Mouse (Mus musculus) megakaryocyte-erythroid progenitor cell, adult 5-6 weeks (primary cell): ENCODE results near the gene Olig1. TPM values are rescaled to one million over a fixed set of nuclear protein-coding genes. Genes with fewer than 3 reads are reported as not detected.

Source experiments
- ATAC-seq: replicated peaks from 2 replicates; pipeline ENCODE4 v1.8.0; 2016; ENCODE audit warnings: mild to moderate bottlenecking, inconsistent platforms; ENCODE audit not compliant: severe bottlenecking, poor library complexity, low FRiP score, low TSS enrichment
- total RNA-seq, 2 experiments: library from RNA; stranded (forward) in 1 of 2; stranded (reverse) in 1 of 2; fragments of 200-1000, 215-1000 nt in 1 of 2; fragments of >200 nt in 1 of 2; fragmentation: Nextera tagmentation in 1 of 2; gene quantifications; 2 replicates each; pipeline ENCODE4 v1.2.3; 2014 to 2017

The Olig1 gene
- total RNA-seq (2014; fragmentation: Nextera tagmentation) (not detected in 2 replicates), total RNA-seq (2017) (not detected in 2 replicates)

DNA sequence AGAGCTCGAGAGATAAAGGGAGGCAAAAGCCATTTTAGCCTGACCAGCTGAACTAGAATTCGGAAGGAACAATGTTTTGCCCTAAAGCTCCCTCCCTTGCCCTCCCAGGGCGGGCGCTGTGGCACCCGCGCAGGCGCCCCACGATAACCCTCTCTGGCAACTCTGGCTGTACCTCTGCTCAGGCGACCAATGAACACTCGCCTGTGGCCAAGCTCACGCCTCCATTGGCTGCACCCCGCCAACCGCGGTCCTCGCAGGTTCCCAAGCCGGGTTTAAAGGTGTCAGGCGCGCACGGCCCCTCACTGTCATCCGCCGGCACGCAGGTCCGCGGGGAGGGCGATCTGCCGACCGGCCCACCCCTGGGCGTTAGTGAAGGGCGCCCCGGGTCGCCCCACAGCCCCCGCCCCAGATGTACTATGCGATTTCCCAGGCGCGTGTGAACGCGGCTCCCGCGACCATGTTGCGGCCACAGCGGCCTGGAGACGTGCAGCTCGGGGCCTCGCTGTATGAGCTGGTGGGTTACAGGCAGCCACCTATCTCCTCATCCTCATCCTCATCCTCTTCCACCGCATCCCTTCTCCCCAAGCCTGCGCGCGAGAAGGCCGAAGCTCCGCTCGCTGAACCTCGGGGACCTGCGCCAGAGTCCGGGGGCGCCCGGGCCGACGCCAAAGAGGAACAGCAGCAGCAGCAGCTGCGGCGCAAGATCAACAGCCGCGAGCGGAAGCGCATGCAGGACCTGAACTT lies at the start of gene Olig1:
Olig1 (plus strand) TSS at position 305 of the 744 bp plus-strand sequence.
- ATAC-seq, result peak; percentile 91

DNA sequence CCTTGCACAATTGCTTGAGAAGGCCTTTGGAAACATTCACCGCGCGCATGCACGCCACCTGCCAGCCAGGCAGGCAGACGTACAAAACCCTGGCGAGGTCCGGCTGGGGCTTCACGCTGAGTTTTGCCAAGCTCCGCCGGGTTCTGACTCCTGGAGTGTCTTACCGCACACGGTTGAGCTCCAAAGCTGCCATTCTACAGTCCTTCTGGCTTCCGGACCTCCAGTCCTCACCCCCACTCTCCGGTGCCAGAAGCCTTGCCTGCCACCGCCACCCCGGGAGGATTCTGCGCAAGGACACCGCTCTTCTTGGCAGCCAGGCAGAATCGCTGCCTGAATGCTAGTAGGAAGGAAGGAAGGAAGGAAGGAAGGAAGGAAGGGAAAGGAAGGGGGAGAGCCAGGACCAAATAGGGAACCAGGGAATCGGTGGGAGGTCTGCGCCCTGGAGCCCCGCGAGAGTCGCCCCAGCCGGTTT lies 47.4 kb upstream of the Olig1 start:
- no peak for ATAC-seq

DNA sequence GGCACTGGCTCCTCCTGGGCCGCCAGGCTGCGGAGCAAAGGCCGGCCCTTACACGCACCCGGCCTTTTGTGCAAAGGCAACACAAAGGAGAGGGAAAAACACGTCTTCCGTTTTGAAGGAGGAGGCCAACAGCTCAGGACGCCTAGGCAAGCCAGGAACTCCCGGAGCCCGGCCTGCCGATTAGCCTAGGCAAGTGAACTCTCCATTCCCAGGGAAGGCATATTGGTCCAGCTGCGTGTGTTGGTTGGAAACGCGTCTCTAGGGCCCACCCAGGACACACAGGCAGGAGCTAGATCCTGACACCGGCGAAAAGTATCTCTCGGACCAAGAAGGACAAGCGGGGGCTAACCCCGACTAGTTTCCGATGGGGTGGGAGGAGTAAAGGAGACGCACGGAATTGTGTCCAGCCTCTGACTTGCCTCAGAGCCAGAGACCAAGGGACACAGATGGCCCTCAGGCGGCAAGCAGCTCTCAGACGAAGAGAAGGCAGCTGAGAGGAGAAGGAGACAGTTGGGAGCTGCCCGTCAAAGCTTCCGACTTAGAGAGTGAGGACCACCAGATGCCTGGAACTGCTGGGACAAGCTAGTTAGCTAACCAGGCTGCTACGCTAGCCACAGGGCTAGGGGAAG lies 46.8 kb upstream of the Olig1 start:
- ATAC-seq, result no peak

DNA sequence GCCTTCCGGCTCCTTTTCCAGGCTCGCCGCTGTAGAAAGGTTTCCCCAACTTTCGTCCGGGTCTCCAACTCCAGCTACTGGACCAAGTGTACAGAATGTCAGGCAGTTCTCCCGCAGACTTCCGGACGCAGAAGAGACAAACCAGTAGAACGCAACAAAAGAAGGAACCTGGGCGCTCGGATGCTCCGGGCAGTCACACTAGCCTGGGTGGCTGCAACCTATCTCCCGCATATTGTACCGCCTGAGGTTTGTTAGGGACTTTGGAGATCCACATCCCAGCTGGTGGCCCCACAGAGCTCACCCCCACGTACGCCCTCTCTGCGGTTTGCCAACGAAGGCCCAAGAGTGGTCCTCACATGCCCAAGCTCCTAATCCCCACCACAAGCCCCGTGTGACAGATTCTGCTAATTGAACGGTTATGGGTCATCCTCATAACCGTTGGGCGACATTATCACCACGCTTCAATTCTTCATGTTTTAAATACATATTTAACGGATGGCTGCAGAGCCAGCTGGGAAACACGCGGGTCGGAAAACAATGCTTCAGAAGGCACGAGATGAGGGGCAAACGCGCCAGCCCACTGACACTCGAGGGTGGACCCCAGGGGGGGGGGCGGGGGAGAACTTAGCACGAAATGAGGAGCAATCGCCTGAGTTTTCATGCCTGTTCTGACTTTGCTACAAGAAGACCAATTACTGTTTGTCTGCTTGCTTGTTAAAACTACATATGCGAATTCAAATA lies 46.1 kb upstream of the Olig1 start:
- ATAC-seq, result no peak

DNA sequence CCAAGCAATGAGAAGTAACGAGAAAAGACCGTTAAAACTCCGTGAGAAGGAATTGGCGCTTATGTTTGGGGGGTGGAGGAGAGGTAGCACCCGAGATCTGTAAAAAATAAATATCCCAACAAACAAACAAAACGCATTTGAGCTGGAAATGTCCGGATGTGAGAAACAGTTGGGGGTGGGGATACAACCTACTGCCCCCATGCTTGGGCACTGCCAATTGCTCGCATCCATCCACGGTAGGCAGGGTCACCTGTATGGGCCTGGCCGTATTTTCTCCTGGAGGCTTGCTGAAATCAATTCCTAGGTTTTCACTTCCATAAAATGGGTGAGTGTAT lies 45.5 kb upstream of the Olig1 start:
- no peak for ATAC-seq

DNA sequence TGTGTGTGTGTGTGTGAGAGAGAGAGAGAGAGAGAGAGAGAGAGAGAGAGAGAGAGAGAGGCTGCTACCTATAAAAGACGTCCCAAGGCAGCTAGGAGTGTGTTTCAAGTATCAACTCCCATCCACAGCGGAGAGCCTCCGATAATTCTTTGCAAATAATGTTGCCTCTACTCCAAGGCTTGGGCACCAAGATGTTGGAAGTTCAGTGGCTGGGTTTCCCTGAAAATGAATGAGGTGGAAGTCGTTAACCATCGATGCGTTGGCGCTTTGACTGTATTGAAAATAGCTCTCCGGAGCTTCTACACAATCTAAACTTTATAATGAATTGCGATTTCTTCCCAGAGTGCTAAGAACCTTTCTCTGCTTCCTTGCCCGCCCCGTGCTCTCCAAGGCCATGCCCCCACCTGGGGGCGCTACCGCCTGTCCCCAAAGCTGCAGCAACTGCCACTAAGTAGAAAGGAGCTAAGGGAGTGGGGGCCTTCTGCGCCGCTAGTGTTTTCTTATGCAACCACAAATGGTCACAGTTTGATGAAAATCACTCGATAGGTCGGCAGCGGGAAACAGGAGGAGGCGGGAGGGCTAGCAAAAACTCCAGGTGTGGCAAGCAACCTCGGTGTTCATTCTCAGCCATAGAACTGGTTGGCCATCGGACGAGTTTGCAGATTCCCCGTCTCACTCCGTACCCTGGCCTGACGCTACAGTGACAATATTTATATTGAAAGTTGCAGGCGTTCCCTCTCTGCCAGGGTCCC lies 44.9 kb upstream of the Olig1 start:
- no peak for ATAC-seq

DNA sequence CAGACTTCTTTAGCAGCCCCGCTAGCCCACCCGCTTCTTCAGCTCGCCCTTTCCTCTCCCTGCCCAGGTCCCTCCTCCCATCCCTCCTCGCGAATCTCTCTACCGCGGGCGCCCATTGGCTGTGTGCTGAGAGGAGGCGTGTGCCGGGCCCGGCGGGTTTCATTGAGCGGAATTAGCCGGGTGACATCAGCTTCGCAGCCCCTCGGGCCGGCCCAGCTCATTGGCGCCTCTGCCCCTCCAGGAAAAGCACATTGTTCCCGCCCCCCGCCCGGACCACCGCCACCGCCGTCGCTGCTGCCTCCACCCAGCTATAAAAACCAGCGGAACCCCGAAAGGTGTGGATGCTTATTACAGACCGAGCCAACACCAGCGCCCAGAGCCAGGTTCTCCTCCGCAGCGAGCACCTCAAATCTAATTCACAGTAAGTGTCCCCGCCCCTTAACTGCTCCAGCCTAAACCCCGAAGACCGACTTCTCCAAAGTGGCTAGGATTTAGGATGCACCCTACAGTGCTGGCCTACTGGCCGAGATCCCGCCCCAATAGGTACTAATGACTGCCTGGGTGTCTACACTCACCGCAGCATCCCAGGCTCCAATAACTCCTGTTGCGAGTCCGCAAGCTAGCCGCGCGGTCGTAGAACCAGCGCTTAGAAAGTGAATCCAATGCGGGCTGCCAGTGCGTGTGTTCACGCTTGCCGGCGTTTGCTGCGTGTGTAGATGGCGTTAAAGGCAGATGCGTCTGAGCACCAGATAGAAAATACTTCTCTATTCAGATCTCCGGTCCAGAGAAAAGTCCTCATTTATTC lies 44.1 kb upstream of the Olig1 start, which contains the start of gene Olig2:
Olig2 (plus strand) TSS at position 225 of the 805 bp plus-strand sequence.
- no peak; the same call in 1 of the 2 replicates for ATAC-seq

DNA sequence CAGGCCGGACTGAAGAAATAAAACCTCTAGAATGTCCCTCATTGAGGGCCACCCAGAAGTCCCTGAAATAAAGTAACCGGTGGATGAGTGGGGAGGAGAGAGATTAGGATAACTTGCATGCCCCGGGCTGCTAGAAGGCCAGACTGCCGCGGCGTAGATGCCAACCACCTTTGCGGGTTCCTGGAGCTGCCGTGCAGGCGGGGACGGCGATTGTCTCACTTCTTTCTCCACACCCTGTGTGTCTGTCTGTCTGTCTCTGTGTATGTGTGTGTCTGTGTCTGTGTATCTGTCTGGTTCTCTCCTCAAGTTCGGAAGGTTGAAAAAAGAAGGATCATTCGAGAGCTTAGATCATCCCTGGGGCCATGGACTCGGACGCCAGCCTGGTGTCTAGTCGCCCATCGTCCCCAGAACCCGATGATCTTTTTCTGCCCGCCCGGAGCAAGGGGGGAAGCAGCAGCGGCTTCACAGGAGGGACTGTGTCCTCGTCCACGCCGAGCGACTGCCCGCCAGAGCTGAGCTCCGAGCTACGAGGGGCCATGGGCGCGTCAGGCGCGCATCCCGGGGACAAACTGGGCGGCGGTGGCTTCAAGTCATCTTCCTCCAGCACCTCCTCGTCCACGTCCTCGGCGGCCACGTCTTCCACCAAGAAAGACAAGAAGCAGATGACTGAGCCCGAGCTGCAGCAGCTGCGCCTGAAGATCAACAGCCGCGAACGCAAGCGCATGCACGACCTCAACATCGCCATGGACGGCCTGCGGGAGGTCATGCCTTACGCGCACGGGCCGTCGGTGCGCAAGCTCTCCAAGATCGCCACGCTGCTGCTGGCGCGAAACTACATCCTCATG lies 43.3 kb upstream of the Olig1 start:
- ATAC-seq, result no peak

DNA sequence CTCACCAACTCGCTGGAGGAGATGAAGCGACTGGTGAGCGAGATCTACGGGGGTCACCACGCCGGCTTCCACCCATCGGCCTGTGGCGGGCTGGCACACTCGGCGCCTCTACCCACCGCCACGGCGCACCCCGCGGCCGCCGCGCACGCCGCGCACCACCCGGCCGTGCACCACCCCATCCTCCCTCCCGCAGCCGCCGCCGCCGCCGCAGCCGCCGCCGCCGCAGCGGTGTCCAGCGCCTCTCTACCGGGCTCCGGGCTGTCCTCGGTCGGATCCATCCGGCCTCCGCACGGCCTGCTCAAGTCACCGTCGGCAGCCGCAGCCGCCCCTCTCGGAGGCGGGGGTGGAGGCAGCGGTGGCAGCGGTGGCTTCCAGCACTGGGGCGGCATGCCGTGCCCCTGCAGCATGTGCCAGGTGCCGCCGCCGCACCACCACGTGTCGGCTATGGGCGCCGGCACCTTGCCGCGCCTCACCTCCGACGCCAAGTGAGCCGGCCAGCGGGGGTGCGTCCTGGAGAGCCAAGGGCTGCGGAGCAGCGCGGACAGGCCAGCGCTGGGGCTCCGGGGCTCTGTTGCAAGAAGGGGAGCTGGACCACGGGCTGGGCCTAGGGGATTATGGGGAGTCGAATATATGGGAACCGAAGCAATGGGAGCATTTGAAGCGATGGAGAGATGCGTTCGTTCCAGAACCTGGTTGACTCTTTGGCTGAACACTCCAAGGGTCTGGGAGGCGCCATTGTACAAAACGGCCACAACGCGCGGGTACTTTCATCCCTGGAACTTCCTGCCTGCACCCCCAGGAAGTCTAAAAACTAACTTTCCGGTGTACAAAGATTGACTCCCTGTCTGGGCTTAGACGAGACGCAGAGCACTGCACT lies 42.5 kb upstream of the Olig1 start:
- no peak for ATAC-seq

DNA sequence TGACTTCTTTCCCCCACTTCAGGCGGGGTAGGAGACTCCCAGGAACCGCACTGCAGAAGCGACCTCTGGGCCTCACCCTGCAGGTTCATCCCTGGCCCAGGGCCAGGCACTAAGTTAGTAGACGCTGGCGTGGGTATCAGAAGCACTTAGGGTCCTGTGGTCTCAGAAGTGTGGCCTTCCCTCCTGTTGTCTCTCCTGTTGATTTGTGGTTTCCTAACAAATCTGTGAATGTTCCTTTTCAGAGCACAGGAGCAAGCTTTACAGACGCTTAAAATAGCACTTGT lies 41.9 kb upstream of the Olig1 start:
- no peak for ATAC-seq

DNA sequence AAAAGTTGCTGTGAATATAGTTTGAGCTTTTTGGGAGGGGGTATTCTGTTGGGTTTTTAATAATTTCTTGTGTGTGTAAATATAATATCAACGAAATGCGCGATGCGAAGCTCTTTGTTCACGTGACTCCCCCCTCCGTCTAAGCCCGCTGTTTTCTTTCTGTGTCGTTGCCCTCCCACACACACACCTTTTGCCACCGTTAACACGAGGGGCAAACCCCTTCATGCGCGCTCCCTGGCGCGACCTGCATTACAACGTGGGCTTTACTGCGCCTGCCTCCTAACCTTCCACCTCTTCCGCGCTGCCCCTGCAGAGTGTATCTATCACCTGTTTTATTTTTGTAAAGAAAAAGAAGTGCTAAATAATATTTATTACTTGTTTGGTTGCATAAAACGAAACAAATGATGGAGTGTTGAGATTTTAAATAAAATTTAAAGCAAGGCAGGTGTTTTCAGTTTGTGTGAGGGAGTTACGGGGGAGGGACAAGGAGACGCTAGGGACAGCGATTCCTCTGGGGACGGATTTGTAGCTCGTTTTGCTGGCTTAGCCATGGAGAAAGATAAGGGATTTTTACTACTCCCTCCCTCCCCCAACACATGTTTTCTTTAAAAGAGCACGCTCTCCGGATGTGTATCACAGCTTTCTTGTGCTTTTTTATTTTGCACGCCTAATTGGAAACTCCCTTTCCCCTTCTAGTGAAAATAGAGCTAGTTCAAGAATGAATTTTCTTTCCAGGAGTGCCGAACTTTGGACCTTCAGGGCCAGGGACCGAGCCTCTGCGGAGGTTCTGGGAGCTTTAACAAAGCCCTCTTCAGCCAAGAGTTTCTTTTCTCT lies 41.1 kb upstream of the Olig1 start:
- no peak for ATAC-seq

DNA sequence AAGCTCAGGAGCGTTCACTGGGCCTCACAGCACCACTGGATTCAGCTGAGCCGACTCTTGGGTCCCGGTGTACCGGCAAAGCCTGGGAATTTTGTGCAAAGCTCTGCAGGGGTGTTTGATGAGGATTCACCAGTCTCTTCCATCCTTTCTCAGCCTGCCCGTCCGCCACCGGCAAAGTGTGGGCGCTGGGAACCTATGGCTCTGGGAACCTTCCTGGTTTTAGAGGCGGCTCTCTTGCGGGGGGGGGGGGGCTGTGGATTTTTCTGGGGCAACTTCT lies 40.6 kb upstream of the Olig1 start:
- ATAC-seq, result no peak

DNA sequence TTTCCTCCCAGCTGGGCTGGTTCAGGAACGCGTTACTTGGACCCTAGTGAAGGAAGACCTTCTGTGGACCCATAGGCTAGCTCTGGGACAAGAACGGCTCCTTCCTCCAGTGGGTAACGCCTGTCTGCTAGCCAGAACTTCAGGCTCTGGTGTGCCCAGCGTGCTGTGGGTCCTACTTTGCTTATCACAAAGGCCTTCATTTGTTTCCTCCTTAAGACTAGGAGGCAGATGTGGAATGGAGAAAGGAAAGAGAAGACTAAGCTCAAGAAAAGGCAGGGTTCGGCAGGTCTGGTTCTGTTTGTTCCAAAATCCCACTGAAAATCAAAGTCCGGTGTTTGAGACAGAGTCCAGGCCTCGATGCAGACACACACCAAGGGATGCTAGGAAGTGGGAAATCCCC lies 39.9 kb upstream of the Olig1 start:
- ATAC-seq, result no peak

DNA sequence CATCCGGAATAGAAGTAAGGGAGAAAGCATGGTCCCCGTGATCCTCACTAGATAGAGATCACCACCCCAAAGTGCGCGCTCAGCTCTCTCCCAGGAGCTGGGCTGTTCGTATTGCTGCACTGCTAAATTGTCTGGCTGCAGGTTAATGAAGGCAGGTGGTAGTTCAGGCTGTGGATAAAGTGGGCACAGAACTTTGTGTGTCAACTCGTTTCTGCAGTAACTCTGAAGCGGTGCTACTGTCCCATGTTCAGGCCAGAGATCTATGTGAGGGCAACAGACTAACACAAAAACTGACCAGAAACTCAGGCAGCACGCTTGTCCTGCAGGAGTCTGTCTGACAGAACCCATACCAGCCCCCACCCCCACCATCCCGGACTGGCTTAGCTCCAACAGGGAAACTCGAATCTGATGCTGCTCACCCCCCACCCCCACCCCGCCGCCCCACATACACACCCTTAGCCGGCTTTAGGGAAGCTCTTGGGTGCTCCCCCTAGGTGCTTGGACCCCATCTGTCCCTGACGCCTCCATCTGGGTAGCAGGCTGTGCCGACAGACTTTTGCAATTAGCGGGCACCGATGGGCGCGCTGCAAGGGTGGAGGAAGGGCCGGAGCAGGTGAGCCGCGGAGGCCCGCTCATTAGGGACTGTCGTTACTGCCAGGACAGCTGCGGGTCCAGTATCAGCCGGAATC lies 37.6 kb upstream of the Olig1 start:
- no peak for ATAC-seq

DNA sequence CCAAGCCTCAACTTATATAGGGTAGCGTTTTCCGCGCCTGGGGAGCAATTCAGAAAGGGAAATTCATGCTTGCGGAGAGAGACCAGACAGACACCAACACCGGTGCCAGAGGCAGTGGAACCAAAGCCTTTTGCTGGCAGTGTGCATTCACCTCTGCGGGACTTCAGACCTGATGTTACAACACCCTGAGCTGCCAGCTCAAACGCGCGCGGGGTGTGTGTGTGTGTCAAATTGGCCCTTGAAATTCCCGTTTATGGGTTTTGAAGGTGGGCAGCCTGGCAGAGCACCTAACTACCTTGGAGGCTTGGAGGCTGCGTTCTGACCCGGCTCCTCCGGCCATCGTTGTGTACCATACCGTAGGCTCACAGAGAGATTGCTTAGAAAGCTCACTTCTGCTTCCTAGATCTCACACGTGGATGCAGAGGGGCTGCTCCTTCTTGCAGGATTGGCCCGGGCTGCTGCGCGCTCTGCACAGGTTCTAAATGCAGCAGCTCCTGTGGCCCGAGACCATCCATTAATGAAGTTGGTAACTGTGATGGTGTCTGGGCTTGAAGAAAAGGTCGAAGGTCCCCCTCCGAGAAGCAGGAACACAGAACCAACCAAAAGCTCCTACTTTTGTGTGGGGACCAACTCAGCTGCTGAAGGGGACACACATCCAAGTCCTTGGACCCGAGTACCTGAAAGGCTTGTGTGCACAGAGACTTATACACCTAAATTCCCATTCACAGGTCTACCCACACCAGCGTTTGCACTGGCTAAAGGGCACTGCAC lies 36.9 kb upstream of the Olig1 start:
- ATAC-seq, result no peak
